Mouse (Mus musculus) left cerebral cortex, adult 8-10 months (tissue): ENCODE data around the gene Ms4a12. TPM values are rescaled to one million over a fixed set of nuclear protein-coding genes. Genes with fewer than 3 reads are reported as not detected.

Experiments used
- total RNA-seq, 4 experiments: library from RNA; stranded (reverse); gene quantifications; 2 replicates each; pipeline ENCODE4 v1.2.4; 2022

Gene Ms4a12
- total RNA-seq, 4 experiments from 2014 or later = not detected

Other genes starting within 250 kb of the Ms4a12 start
- gene Ms4a15, start 239.2 kb downstream of the Ms4a12 start, total RNA-seq = 1 to 10 TPM in 1 of 4 experiments, not detected in 3; 1.1 TPM
- gene Ms4a18, start 214.4 kb downstream of the Ms4a12 start, total RNA-seq = not detected
- gene Ms4a8a, start 151.3 kb downstream of the Ms4a12 start, total RNA-seq = under 1 TPM in 1 of 4 experiments, not detected in 3; 0.46 TPM
- not detected for gene 1700017D01Rik, start 101.6 kb downstream of the Ms4a12 start, total RNA-seq
- gene 1700025F22Rik, start 67.1 kb downstream of the Ms4a12 start, total RNA-seq = not detected
- not detected for gene Ms4a13, start 35.7 kb downstream of the Ms4a12 start, total RNA-seq
- not detected for gene Ms4a1, start 33.8 kb upstream of the Ms4a12 start, total RNA-seq
- gene Ms4a5, start 51.4 kb upstream of the Ms4a12 start, total RNA-seq = not detected
- under 1 TPM in 1 of 4 experiments, not detected in 3; 0.11 TPM for gene Ms4a14, start 82.0 kb upstream of the Ms4a12 start, total RNA-seq
- 1 to 10 TPM in 1 of 4 experiments, not detected in 3; 1.6 TPM for gene Ms4a7, start 103.7 kb upstream of the Ms4a12 start, total RNA-seq
- 1 to 10 TPM in 1 of 4 experiments, under 1 TPM in 1, not detected in 2; 0.68 to 1.6 TPM for gene Ms4a4a, start 143.1 kb upstream of the Ms4a12 start, total RNA-seq
- under 1 TPM in 1 of 4 experiments, not detected in 3; 0.53 TPM for gene Ms4a4c, start 172.3 kb upstream of the Ms4a12 start, total RNA-seq
- 1 to 10 TPM in 1 of 4 experiments, not detected in 3; 1.4 TPM for gene Ms4a4b, start 211.1 kb upstream of the Ms4a12 start, total RNA-seq
- 1 to 10 TPM in 3 of 4 experiments, under 1 TPM in 1; 0.78 to 2.2 (median 1.3) TPM for gene Ms4a6c, start 236.9 kb upstream of the Ms4a12 start, total RNA-seq